Mouse (Mus musculus) thymus, adult 18-20 months (tissue): ENCODE results near the gene Osr1.

Source experiments
- DNase-seq, 2 experiments: peaks; one replicate each; pipeline ENCODE4 v3.0.0; 2022; ENCODE audit warnings: mixed read lengths in 2 of 2

Osr1 gene

GRCm38 (mm10) chr12:9569971-9570370 is at the start of gene Osr1:
TSS of gene Osr1 (plus strand) at chr12:9570116.
- no peak for DNase-seq

GRCm38 (mm10) chr12:9550328-9550727 is 19.6 kb upstream of the Osr1 start:
- no peak for DNase-seq

GRCm38 (mm10) chr12:9564956-9565355 is 5.0 kb upstream of the Osr1 start:
- no peak for DNase-seq

- no peak for DNase-seq
Observed at GRCm38 (mm10) chr12:9570496-9570995, 630 bp downstream of the Osr1 start.

- DNase-seq: no peak
Observed at GRCm38 (mm10) chr12:9571276-9571940, 1.5 kb downstream of the Osr1 start.

- no peak for DNase-seq
Observed at GRCm38 (mm10) chr12:9572022-9572421, 2.1 kb downstream of the Osr1 start.

GRCm38 (mm10) chr12:9573682-9574081 is 3.8 kb downstream of the Osr1 start:
- DNase-seq: no peak

- no peak for DNase-seq
Observed at GRCm38 (mm10) chr12:9574244-9574871, 4.4 kb downstream of the Osr1 start.

- no peak for DNase-seq
Observed at GRCm38 (mm10) chr12:9575158-9576042, 5.5 kb downstream of the Osr1 start.

GRCm38 (mm10) chr12:9576043-9576538 is 6.2 kb downstream of the Osr1 start:
- no peak for DNase-seq

GRCm38 (mm10) chr12:9577610-9578009 is 7.7 kb downstream of the Osr1 start:
- no peak for DNase-seq

GRCm38 (mm10) chr12:9578591-9578990 is 8.7 kb downstream of the Osr1 start:
- DNase-seq: no peak

GRCm38 (mm10) chr12:9579301-9580030 is 9.6 kb downstream of the Osr1 start:
- no peak for DNase-seq

GRCm38 (mm10) chr12:9580041-9580905 is 10.4 kb downstream of the Osr1 start:
- no peak for DNase-seq

- no peak for DNase-seq
Observed at GRCm38 (mm10) chr12:9581011-9581410, 11.1 kb downstream of the Osr1 start.

- DNase-seq: no peak
Observed at GRCm38 (mm10) chr12:9581506-9581905, 11.6 kb downstream of the Osr1 start.

GRCm38 (mm10) chr12:9582248-9582995 is 12.5 kb downstream of the Osr1 start:
- no peak for DNase-seq

- DNase-seq: no peak
Observed at GRCm38 (mm10) chr12:9583380-9583779, 13.5 kb downstream of the Osr1 start.

GRCm38 (mm10) chr12:9584366-9585084 is 14.6 kb downstream of the Osr1 start:
- DNase-seq: no peak

GRCm38 (mm10) chr12:9585085-9585453 is 15.2 kb downstream of the Osr1 start:
- no peak for DNase-seq
